Mouse (Mus musculus): ENCODE data around the gene Igll1.

Igll1 gene

DNA sequence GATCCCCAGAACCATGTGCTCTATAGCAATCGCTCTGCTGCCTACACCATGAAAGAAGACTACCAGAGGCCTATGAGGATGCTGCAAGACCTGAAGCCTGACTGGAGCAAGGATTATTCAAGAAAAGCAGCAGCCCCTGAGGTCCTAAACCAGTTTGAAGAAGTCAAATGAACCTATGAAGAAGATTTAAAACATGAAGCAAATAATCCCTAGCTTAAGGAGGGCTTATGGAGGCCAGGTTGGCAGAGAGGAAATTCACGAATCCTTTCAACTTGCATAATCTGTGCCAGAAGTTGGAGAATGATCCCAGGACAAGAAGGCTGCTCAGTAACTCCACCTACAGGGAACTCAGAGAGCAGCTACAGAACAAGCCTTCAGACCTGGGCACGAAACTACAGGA, 11.4 kb downstream of the Igll1 start:
- DNase-seq (ENCODE audit: low spot score), result no peak

- no peak for DNase-seq (ENCODE audit: low spot score)
Measured at GRCm38 (mm10) chr16:16849196-16849595, 14.6 kb downstream of the Igll1 start.

- no peak for DNase-seq (ENCODE audit: low spot score)
Measured at GRCm38 (mm10) chr16:16829671-16830070, 34.1 kb downstream of the Igll1 start.

- peak; percentile 78 for DNase-seq (ENCODE audit: low spot score)
Measured at GRCm38 (mm10) chr16:16828757-16829615, 34.8 kb downstream of the Igll1 start, which contains the start of gene Spag6l. Gene Spag6l, minus strand, starts transcription at chr16:16829456.

DNA sequence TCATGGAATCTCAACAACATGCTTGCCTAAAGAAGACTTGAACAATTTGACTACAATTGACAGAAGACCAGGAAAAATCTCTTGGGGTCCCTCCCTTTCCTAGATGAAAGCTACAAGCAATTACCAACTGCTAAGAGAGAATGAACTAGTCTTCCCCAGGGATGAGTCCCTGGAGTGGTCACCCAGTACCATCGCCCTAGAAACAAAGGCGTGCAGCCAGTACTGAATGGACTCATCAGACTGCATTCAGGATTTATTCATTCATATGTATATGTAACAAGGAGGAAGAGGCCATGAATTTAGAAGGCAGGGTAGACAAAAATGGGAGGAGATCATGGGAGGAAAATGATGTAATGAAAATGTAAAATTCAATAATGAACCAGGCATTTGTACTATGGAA, 37.6 kb downstream of the Igll1 start:
- DNase-seq (ENCODE audit: low spot score), result no peak

DNA sequence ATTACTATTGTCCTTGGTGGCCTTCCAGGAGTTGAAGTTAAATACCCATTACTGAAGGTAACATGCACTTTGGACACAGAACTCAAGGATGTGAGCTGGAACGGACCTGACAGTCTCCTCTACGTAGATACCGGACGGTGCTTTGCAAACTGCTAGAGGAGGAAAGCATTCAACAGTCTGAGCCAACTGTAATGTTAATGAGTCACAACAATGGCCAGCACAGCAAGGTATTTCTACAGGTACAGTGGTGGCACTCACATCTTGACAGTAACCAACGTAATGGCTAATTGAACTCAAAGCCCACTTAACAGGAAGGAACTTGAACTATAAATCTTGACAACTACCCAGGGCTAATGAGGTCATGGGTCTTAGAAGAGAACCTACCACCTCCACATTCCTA, 38.3 kb downstream of the Igll1 start:
- no peak for DNase-seq (ENCODE audit: low spot score)

Measured in retina, embryonic 14.5 days (tissue).